Comparison of ENCODE assay signal across 8 mouse cellular contexts in the genomic region with DNA sequence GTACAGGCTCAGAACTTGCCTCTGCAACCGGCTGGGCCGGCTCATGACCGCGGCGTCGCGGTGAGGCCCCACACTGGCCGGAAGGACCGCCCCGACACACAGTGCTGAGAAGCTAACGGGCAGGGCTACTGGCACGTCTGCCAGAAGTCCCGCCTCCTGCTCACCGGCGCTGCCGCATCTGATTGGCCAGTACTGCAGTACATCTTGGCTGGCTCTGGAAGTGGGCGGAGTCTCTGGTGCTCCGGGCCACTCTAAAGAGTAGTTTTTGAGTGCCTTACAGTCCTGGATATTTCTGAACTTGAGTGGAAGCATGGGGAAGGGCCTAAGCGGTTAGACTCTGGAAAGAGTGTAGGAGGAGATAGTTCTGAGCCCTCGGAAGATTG. TPM values are rescaled to one million over a fixed set of nuclear protein-coding genes. Genes with fewer than 3 reads are reported as not detected.
DNase-seq lines count a peak whose midpoint lies in the region; ATAC-seq and TF ChIP-seq lines count a peak whose summit lies in the region.

No protein-coding gene starts in this region.

- peak; percentile 30 for TF ChIP-seq POLR2A in ES-Bruce4 (IDR thresholded peaks at IDR 0.05; ENCODE audit: insufficient read depth, low read length)

- no peaks in the 10 kb centered on the region for H3K4me1 ChIP-seq in ES-Bruce4 (ENCODE audit: control insufficient read depth, insufficient read depth, low read length)
- H3K4me1 ChIP-seq in forebrain, embryonic 13.5 days: peaks cover 21% of the 10 kb centered on the region
- H3K4me1 ChIP-seq in neural tube, embryonic 15.5 days: peaks cover 18% of the 10 kb centered on the region

- DNase-seq in heart, postnatal 14 days: peak; percentile 97 to 98
- DNase-seq in layer of hippocampus, adult 11-12 months (ENCODE audit: low spot score): peak; percentile 98
- peak; percentile 99 for DNase-seq in lung, adult 18-20 months
- peak; percentile 99 for DNase-seq in testis, postnatal 14 days (ENCODE audit: low spot score)

- H3K9ac ChIP-seq in ES-Bruce4 (ENCODE audit: low read depth, poor library complexity, severe bottlenecking): peak overlapping the region; percentile 77
- peak overlapping the region; percentile 92 for H3K9ac ChIP-seq in forebrain, embryonic 13.5 days
- H3K9ac ChIP-seq in neural tube, embryonic 15.5 days (replicated peaks): peak overlapping the region; percentile 80

- no peaks in the 10 kb centered on the region for H3K36me3 ChIP-seq in ES-Bruce4 (ENCODE audit: control insufficient read depth, insufficient read depth, low read length, poor library complexity, severe bottlenecking)
- no peaks in the 10 kb centered on the region for H3K36me3 ChIP-seq in forebrain, embryonic 13.5 days (ENCODE audit: poor library complexity, severe bottlenecking)
- peaks cover 3% of the 10 kb centered on the region; the same call in 1 of the 2 replicates for H3K36me3 ChIP-seq in neural tube, embryonic 15.5 days

- no peak for TF ChIP-seq EP300 in ES-Bruce4 (IDR thresholded peaks at IDR 0.05; ENCODE audit: insufficient read depth, low read depth, low read length)

- 0% methylated on average over 20 of the region's 20 CpGs for whole genome bisulfite sequencing in forebrain, embryonic 13.5 days
- under 1% methylated on average over 20 of the region's 20 CpGs for WGBS in neural tube, embryonic 15.5 days

- no peaks in the 10 kb centered on the region for H3K27me3 ChIP-seq in ES-Bruce4 (ENCODE audit: control insufficient read depth, insufficient read depth, low read length, poor library complexity, severe bottlenecking)
- H3K27me3 ChIP-seq in forebrain, embryonic 13.5 days: 0 out of 2 replicates have a peak, but pooled peaks cover 3% of the 10 kb centered on the region
- peaks cover 7% of the 10 kb centered on the region; the same call in 1 of the 2 replicates for H3K27me3 ChIP-seq in neural tube, embryonic 15.5 days (replicated peaks)

- peak overlapping the region; percentile 84 for H3K4me3 ChIP-seq in ES-Bruce4 (ENCODE audit: low read depth, low read length)
- peak overlapping the region; percentile 83 for H3K4me3 ChIP-seq in forebrain, embryonic 13.5 days
- peak overlapping the region; percentile 91 for H3K4me3 ChIP-seq in neural tube, embryonic 15.5 days (replicated peaks)

- peak overlapping the region; percentile 86 for H3K4me2 ChIP-seq in forebrain, embryonic 13.5 days
- peak overlapping the region; percentile 79 for H3K4me2 ChIP-seq in neural tube, embryonic 15.5 days

- ATAC-seq in cerebellum, adult (ENCODE audit: insufficient number of reproducible peaks, low FRiP score, low TSS enrichment): peak; percentile 83
- peak; percentile 100 for ATAC-seq in forebrain, embryonic 13.5 days
- peak; percentile 99 for ATAC-seq in neural tube, embryonic 15.5 days (ENCODE audit: low FRiP score)

- no peak for TF ChIP-seq CTCF in ES-Bruce4 (IDR thresholded peaks at IDR 0.05; ENCODE audit: low read depth, low read length)

- H3K27ac ChIP-seq in ES-Bruce4 (ENCODE audit: insufficient read depth, low read length): peak overlapping the region; percentile 73
- peak overlapping the region; percentile 73 for H3K27ac ChIP-seq in forebrain, embryonic 13.5 days
- H3K27ac ChIP-seq in neural tube, embryonic 15.5 days (replicated peaks): peak overlapping the region; percentile 90

- no peaks in the 10 kb centered on the region for H3K9me3 ChIP-seq in ES-Bruce4 (replicated peaks; ENCODE audit: control insufficient read depth, insufficient read depth, low read length, poor library complexity, severe bottlenecking)
- H3K9me3 ChIP-seq in forebrain, embryonic 13.5 days (replicated peaks): no peaks in the 10 kb centered on the region; the same call in 1 of the 2 replicates
- H3K9me3 ChIP-seq in neural tube, embryonic 15.5 days (replicated peaks): no peaks in the 10 kb centered on the region

- intact Hi-C loops in heart, postnatal 14 days (cut with DNase I): no loop called here

RNA-seq across cellular contexts. Expression of gene E130208F15Rik, which starts 0.7 kb away (rescaled TPM):
- 0.52 and 0.58 TPM in 2 replicates for polyA plus RNA-seq in ES-Bruce4 (2011; ENCODE audit: insufficient read depth, insufficient read length, low read depth, missing spikeins)
- polyA plus RNA-seq in forebrain, embryonic 13.5 days (2015; fragmentation: Nextera tagmentation; extraction: Ambion mirVana): not detected in 2 replicates
- under 1 TPM; 0.85 to 0.88 TPM for total RNA-seq in heart, postnatal 14 days (2021)
- polyA plus RNA-seq in neural tube, embryonic 15.5 days (2015; fragmentation: Nextera tagmentation; extraction: Ambion mirVana): not detected in 2 replicates

RNA-seq across cellular contexts. Expression of gene Sdhaf1, which starts 1.4 kb away (rescaled TPM):
- polyA plus RNA-seq in ES-Bruce4 (2011; ENCODE audit: insufficient read depth, insufficient read length, low read depth, missing spikeins): 5.6 and 7.3 TPM in 2 replicates
- 24.2 and 24.7 TPM in 2 replicates for polyA plus RNA-seq in forebrain, embryonic 13.5 days (2015; fragmentation: Nextera tagmentation; extraction: Ambion mirVana)
- 10 to 100 TPM; 12.1 to 12.8 TPM for total RNA-seq in heart, postnatal 14 days (2021)
- 16.0 and 16.7 TPM in 2 replicates for polyA plus RNA-seq in neural tube, embryonic 15.5 days (2015; fragmentation: Nextera tagmentation; extraction: Ambion mirVana)

RNA-seq across cellular contexts. Expression of gene Syne4, which starts 7.7 kb away (rescaled TPM):
- polyA plus RNA-seq in ES-Bruce4 (2011; ENCODE audit: insufficient read depth, insufficient read length, low read depth, missing spikeins): 41.6 and 43.7 TPM in 2 replicates
- 9.2 and 12.7 TPM in 2 replicates for polyA plus RNA-seq in forebrain, embryonic 13.5 days (2015; fragmentation: Nextera tagmentation; extraction: Ambion mirVana)
- 1 to 10 TPM; 1.4 to 1.8 TPM for total RNA-seq in heart, postnatal 14 days (2021)
- polyA plus RNA-seq in neural tube, embryonic 15.5 days (2015; fragmentation: Nextera tagmentation; extraction: Ambion mirVana): 18.9 and 24.7 TPM in 2 replicates

RNA-seq across cellular contexts. Expression of gene Alkbh6, which starts 13.8 kb away (rescaled TPM):
- polyA plus RNA-seq in ES-Bruce4 (2011; ENCODE audit: insufficient read depth, insufficient read length, low read depth, missing spikeins): 25.3 and 29.5 TPM in 2 replicates
- polyA plus RNA-seq in forebrain, embryonic 13.5 days (2015; fragmentation: Nextera tagmentation; extraction: Ambion mirVana): 101 and 102 TPM in 2 replicates
- 10 to 100 TPM; 22.0 to 23.0 TPM for total RNA-seq in heart, postnatal 14 days (2021)
- polyA plus RNA-seq in neural tube, embryonic 15.5 days (2015; fragmentation: Nextera tagmentation; extraction: Ambion mirVana): 131 and 141 TPM in 2 replicates

RNA-seq across cellular contexts. Expression of gene Clip3, which starts 30.7 kb away (rescaled TPM):
- polyA plus RNA-seq in ES-Bruce4 (2011; ENCODE audit: insufficient read depth, insufficient read length, low read depth, missing spikeins): 49.4 and 52.2 TPM in 2 replicates
- 88.8 and 91.4 TPM in 2 replicates for polyA plus RNA-seq in forebrain, embryonic 13.5 days (2015; fragmentation: Nextera tagmentation; extraction: Ambion mirVana)
- 10 to 100 TPM in 1 of 2 experiments, 1 to 10 TPM in 1; 7.0 to 14.1 TPM for total RNA-seq in heart, postnatal 14 days (2021)
- polyA plus RNA-seq in neural tube, embryonic 15.5 days (2015; fragmentation: Nextera tagmentation; extraction: Ambion mirVana): 82.4 and 89.7 TPM in 2 replicates

Comparison
In these comparisons a context has a peak if more than half of its experiments do, and no peak if none do; other contexts are left out.
1. Peak in every context shown above with its lines: DNase-seq, ATAC-seq, H3K4me3 ChIP-seq and H3K27ac ChIP-seq.